Mouse (Mus musculus): ENCODE results near the gene Ppm1j. TPM values are rescaled to one million over a fixed set of nuclear protein-coding genes. Genes with fewer than 3 reads are reported as not detected.
"Not testable (repeated sequence)": the region's sequence is repeated elsewhere in the genome, so short reads cannot be mapped to it uniquely, and the experiment has no call there.

Gene Ppm1j
- total RNA-seq, 2 experiments from 2014 or later: 0.72 to 1.2 TPM

DNA sequence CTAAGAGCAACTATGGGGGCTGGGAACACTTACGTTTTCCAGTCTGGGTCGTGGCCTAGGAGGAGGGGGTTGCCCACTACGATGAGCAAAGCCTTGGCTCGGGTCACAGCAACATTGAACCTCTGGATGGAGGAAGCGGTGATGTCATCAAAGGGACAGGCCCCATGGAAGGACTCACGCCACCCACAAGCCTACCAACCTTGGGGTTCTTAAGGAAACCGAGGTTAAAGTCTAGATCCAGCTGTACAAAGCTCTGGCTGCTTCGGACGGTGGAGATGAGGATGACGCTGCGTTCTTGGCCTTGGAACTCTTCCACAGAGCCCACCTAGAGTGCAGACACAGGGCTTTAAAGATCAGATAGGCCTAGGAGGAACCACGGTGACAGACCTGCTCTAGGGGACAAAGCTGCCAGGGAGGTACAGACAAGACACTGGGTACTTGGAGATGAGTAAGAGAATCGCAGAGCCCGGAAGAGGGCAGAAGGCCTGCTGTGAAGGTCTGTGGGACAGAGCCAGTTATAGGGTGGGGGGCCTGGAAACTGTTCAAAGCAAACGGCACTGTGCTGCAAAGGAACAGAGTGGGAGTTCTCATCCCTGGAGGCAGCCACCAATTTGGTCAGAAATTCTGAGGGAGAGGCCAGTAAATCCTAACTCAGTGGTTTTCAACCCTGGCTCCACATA, 14.9 kb downstream of the Ppm1j start:
- Histone ChIP-seq H3K27ac (no peak overlapping the region), H3K4me3 (no peak overlapping the region)
- intact Hi-C loops (cut with DNase I): no loop called here
- no peak for TF ChIP-seq CTCF (IDR thresholded peaks at IDR 0.05)
- no peak for DNase-seq (ENCODE audit: extremely low spot score in 1 of 2, low spot score in 2 of 2)

DNA sequence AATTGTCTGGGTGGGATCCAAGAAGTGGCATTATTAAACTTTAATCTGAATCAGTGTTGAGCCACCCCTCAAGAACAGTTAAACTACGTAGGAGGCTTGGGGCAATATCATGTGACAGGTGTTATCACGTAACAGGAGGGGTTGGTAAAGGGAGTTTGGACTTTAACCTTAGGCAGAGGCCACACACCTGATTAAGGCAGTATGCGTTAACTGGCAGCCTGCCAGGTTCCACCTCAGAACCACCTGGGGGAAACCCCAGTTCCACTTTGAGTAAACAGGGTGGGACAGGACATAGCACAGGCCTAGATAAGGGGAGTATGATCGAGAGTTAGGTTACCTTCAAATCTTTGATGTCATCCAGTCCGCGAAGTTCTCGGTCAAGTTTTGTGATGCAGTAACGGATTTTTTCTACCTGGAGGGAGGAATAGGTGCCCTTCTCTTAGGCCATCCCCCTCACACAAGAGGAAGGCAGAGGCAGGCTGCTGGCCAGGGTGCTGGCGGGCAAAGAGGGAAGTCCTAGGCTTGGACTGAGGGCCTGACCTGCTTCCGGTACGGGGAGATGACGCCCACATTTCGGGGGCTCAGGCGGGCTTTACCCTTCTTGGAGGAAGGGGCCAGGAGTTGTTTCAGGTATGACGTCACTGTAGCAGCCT, 15.7 kb downstream of the Ppm1j start:
- no peak for DNase-seq (ENCODE audit: extremely low spot score in 1 of 2, low spot score in 2 of 2)
- H3K4me3 ChIP-seq: no peak overlapping the region
- no peak overlapping the region for H3K27ac ChIP-seq
- TF ChIP-seq CTCF (IDR thresholded peaks at IDR 0.05): no peak
- intact Hi-C loops (cut with DNase I): no loop called here

DNA sequence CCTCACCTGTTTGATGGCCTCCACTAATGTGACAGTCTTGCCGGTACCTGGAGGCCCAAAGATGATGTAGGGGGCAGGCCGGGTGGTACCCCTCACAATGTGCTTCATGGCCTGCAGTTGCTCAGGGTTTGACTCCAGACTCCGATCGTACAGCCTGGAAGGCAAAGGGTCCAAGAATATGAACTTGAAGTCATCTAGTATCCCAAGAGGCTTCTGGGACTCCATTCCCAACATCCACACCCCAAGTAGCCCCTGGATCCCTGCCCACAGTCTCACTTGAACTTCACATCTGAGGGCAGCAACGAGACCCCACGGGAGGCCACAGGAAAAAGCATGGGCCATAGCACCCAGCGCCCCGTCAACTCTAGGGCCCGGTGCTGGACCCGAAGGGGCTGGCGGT, 19.8 kb downstream of the Ppm1j start:
- intact Hi-C loops (cut with DNase I): no loop called here
- H3K4me3 ChIP-seq: no peak overlapping the region
- H3K27ac ChIP-seq: no peak overlapping the region
- no peak for TF ChIP-seq CTCF (IDR thresholded peaks at IDR 0.05)
- DNase-seq (ENCODE audit: extremely low spot score in 1 of 2, low spot score in 2 of 2): no peak

DNA sequence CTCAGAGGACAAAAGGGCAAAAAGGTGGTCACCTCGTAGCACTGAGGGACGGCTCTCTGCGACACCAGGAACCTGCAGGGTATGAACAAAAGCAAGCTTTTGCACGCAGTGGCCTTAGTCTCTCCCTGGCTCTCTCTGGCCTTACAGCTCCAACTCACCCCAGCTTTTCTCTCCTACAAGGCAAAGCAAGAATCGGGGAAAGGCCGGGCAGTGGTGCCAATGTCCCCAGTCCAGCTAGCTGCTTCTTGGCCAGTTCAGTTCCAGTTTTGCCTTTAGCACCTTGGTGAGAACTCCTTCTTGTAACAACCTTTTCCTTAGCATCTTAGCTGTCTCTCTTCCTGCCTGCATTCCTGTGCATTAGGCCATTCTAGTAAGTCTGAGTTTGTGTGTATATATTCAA, 20.6 kb downstream of the Ppm1j start:
- no peak for TF ChIP-seq CTCF (IDR thresholded peaks at IDR 0.05)
- Histone ChIP-seq H3K4me3 (no peak overlapping the region), H3K27ac (no peak overlapping the region)
- intact Hi-C loops (cut with DNase I): no loop called here
- no peak for DNase-seq (ENCODE audit: extremely low spot score in 1 of 2, low spot score in 2 of 2)

DNA sequence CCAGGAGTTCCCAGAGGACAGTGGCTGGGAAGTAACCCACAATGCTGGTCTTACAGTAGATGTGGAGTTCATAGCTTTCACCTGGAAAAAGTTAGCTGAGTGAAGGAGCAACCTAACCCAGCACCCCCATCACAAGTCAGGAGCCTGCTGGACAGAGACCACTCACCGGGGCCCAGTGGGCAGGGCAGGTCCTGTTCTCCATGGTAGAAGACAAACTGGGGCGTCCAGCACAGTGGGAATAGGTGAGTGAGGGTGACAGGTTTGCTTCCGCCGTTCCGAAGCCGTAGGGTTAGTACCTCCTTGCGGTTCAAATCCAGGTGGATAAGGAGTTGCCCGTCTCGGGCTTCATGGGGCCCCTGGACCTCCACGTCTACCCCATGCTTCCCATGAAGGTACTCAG, 23.5 kb downstream of the Ppm1j start:
- no peak overlapping the region for H3K4me3 ChIP-seq
- no peak for DNase-seq (ENCODE audit: extremely low spot score in 1 of 2, low spot score in 2 of 2)
- intact Hi-C loops (cut with DNase I): no loop called here
- no peak overlapping the region for H3K27ac ChIP-seq
- no peak for TF ChIP-seq CTCF (IDR thresholded peaks at IDR 0.05)

DNA sequence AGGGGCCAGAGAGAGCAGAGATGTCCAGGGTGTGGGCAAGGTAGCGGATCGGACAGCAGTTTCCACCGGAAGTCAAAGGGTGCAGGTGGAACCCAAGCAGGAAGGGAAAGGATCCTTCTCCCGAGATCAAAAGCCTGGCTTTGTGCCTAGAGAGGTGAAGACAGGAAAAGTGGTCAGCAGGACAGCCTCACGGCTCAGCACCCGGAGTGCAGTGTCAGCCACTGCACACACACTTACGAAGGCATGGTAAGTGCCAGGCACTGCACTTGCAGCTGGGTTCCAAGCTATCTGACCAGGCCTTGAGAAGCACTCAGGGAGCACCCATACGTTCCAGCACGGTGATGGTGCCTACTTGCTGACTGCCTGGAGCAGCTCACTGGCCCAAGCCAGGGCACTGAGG, 24.7 kb downstream of the Ppm1j start:
- Histone ChIP-seq H3K27ac (no peak overlapping the region), H3K4me3 (no peak overlapping the region)
- DNase-seq (ENCODE audit: extremely low spot score in 1 of 2, low spot score in 2 of 2): no peak
- intact Hi-C loops (cut with DNase I): no loop called here
- no peak for TF ChIP-seq CTCF (IDR thresholded peaks at IDR 0.05)

DNA sequence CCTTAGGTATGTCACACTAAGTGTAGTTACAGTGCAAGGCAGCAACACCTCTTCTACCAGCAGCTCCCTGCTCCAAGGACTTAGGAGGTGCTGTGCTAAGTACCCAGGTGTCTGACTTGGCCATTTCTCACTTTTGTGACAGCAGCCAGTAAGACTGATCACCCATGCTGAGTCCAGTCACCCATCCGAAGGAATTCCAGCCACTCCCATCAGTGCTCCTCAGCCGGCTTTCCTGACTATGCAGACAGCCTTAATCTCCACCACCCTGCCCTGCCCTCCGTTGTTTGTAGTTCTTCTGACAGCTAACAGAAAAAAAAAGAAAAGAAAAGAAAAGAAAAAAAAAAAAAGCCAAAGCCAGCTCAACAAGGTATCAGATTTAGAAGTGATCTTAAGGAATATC, 30.9 kb downstream of the Ppm1j start:
- intact Hi-C loops (cut with DNase I): no loop called here
- Histone ChIP-seq H3K27ac (no peak overlapping the region), H3K4me3 (no peak overlapping the region)
- TF ChIP-seq CTCF (IDR thresholded peaks at IDR 0.05): no peak
- DNase-seq (ENCODE audit: extremely low spot score in 1 of 2, low spot score in 2 of 2): no peak

DNA sequence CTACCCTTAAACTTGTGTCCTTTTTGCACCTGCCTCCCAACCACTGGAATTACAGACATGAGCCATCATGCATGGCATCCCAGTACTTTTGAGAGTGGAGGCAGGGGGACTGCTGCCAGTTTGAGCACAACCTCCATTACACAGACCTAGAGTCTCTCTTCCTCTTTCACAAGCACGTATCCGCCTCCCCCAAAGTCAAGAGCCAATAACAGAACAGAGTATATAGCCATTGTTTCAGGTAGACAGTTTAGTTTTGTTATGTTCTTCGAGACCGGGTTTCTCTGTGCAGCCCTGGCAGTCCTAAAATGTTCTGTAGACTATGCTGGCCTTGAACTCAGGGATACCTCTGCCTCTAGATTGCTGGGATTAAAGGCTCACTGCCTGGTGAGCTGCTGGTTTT, 31.4 kb downstream of the Ppm1j start:
- Histone ChIP-seq H3K4me3 (no peak overlapping the region), H3K27ac (no peak overlapping the region)
- TF ChIP-seq CTCF (IDR thresholded peaks at IDR 0.05): no peak
- intact Hi-C loops (cut with DNase I): no loop called here
- DNase-seq (ENCODE audit: extremely low spot score in 1 of 2, low spot score in 2 of 2): no peak

DNA sequence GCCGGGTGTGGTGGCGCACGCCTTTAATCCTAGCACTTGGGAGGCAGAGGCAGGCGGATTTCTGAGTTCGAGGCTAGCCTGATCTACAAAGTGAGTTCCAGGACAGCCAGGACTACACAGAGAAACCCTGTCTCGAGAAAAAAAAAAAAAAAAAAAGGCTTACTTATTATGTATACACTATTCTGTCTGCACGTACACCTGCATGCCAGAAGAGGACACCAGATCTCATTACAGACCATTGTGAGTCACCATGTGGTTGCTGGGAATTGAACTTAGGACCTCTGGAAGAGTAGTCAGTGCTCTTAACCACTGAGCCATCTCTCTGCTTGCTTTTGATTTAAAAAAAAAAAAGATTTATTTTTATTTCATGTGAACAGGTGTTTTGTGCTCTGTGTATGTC, 32.4 kb downstream of the Ppm1j start:
- H3K27ac ChIP-seq; DNase-seq (ENCODE audit: extremely low spot score in 1 of 2, low spot score in 2 of 2); intact Hi-C loops (cut with DNase I); H3K4me3 ChIP-seq: not testable (repeated sequence)

DNA sequence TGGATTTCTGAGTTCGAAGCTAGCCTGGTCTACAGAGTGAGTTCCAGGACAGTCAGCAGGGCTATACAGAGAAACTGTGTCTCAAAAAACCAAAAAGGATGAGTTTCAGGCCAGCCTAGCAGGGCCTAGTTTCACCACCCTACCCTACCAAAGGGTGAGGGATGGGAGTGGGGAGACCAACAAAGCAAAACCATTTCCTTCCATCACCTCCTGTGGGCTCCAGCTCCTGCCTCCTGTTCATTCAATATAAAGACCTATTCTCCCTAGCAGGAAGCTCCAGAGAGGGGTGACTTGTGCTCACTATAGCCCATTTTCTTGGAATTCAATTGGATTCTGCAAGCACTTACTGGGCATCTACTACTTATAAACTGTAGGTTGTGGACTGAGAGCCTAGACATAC, 33.9 kb downstream of the Ppm1j start:
- no peak for DNase-seq (ENCODE audit: extremely low spot score in 1 of 2, low spot score in 2 of 2)
- intact Hi-C loops (cut with DNase I): no loop called here
- TF ChIP-seq CTCF (IDR thresholded peaks at IDR 0.05): no peak
- Histone ChIP-seq H3K27ac (no peak overlapping the region), H3K4me3 (no peak overlapping the region)

DNA sequence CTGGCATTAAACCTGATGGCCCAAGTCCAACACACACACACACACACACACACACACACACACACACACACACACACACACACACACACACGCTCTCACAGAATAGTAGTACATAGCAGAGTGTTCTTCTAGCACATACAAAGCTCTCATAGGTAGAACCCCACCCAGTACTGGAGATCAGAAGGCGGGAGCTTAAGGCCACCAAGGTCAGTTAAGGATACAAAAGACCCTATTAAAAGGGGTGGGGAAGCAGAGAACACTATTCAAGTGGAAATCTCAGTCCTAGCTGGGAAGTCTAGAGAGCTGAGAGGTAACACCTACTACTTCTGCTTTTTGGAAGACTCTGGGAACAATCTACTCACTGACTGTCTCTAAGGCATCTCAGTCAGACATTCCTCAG, 34.5 kb downstream of the Ppm1j start:
- no peak overlapping the region for H3K4me3 ChIP-seq
- H3K27ac ChIP-seq: no peak overlapping the region
- no peak for TF ChIP-seq CTCF (IDR thresholded peaks at IDR 0.05)
- DNase-seq (ENCODE audit: extremely low spot score in 1 of 2, low spot score in 2 of 2): no peak
- intact Hi-C loops (cut with DNase I): no loop called here

DNA sequence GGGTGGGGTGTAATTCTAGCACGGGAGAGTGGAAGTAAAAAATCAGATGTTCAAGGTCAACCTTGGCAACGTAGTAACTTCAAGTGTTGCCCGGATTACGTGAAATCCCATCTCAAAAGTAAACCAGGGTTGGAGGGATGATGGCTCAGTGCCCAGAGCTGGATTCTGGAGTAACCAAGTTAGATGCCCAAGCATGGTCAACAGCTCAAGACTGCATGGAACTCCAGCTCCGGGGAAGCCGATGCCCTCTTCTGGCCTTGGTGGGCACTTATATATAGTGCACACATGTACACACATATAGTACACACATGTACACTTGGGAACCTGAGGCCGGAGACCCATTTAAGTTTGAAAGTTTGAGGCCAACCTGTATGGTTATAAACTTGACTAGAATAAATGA, 35.3 kb downstream of the Ppm1j start:
- intact Hi-C loops (cut with DNase I): loop anchor here (2.0 kb wide), 1 partner anchor 27 kb away; the partner anchor contains the start of gene Rhoc
- DNase-seq (ENCODE audit: extremely low spot score in 1 of 2, low spot score in 2 of 2): no peak
- TF ChIP-seq CTCF (IDR thresholded peaks at IDR 0.05): no peak
- Histone ChIP-seq H3K4me3 (no peak overlapping the region), H3K27ac (no peak overlapping the region)

DNA sequence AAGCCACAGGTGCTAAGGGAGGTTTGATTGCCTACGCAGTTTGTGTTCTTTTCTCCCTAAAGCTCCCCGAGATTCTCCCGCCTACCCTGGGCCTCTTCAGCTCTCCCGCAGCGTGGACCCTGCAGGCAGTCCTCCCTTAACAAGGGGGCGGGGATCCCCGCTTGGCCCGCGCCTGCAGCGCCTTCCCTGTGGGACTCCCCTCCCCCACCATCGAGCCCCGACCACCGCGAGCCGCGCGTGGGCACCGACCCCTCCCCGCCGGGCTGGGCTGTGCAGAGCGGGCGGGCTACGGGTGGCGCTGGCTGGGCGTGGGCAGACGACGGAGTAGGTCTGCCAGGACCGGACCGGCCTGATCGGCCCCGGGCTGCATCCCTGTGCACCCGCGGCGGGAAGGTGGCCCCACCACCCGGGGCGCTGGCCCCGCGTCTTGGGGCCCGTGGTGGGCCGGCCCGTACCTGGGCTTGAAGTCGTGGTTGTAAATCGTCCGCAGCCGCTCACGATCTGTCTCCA, 36.7 kb downstream of the Ppm1j start:
- DNase-seq (ENCODE audit: extremely low spot score in 1 of 2, low spot score in 2 of 2): peak; percentile 45 to 49
- intact Hi-C loops (cut with DNase I): loop anchor here (2.0 kb wide), 1 partner anchor 29 kb away; the partner anchor contains the start of gene Rhoc
- no peak for TF ChIP-seq CTCF (IDR thresholded peaks at IDR 0.05)

More for the DNA sequence above, 36.7 kb downstream of the Ppm1j start:
- peak overlapping the region; percentile 82 for H3K4me3 ChIP-seq
- H3K27ac ChIP-seq: peak overlapping the region; percentile 77

Data from left cerebral cortex, adult 2 months (tissue).